Mouse (Mus musculus): ENCODE results near the gene Vgll4. TPM values are rescaled to one million over a fixed set of nuclear protein-coding genes. Genes with fewer than 3 reads are reported as not detected.

The Vgll4 gene
- polyA plus RNA-seq, 1 experiment: 0.35 TPM

- TF ChIP-seq TAL1 (IDR thresholded peaks at IDR 0.05; ENCODE audit: low read length) (no peak), GATA1 (IDR thresholded peaks at IDR 0.05; ENCODE audit: low read length) (no peak)
- no peaks in the 10 kb centered on the region for H3K4me1 ChIP-seq (ENCODE audit: control insufficient read depth)
- H3K4me3 ChIP-seq (replicated peaks): no peak overlapping the region
- H3K36me3 ChIP-seq (ENCODE audit: control insufficient read depth): no peaks in the 10 kb centered on the region
- no peaks in the 10 kb centered on the region for H3K27me3 ChIP-seq (ENCODE audit: control insufficient read depth)
- no peaks in the 10 kb centered on the region for H3K9me3 ChIP-seq (ENCODE audit: control insufficient read depth, low read length)
Observed at GRCm38 (mm10) chr6:114957756-114958155, 12.0 kb downstream of the Vgll4 start.

DNA sequence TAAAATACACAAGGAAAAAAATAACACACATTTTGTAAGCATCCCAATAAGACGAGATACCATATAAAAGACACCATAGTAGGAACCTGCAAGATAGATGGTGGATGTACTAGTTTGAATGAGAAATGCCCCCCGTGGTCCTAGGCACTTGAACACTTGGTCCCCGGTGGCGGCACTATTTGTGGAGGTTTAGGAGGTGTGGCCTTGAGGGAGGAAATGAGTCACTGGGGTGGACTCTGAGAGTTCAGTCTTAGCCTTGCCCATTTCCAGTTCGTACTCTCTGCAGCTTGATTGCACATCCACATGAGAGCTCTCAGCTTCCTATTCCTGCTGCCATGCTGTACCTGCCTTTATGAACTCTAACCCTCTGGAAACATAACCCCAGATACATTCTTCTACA, 15.3 kb downstream of the Vgll4 start:
- TF ChIP-seq GATA1 (IDR thresholded peaks at IDR 0.05; ENCODE audit: low read length) (no peak), TAL1 (IDR thresholded peaks at IDR 0.05; ENCODE audit: low read length) (no peak)

GRCm38 (mm10) chr6:114953601-114954000, 16.2 kb downstream of the Vgll4 start:
- Histone ChIP-seq H3K4me3 (replicated peaks) (no peak overlapping the region), H3K36me3 (ENCODE audit: control insufficient read depth) (no peaks in the 10 kb centered on the region), H3K9me3 (ENCODE audit: control insufficient read depth, low read length) (no peaks in the 10 kb centered on the region), H3K27me3 (ENCODE audit: control insufficient read depth) (no peaks in the 10 kb centered on the region), H3K4me1 (ENCODE audit: control insufficient read depth) (no peaks in the 10 kb centered on the region)
- no peak for TF ChIP-seq TAL1 (IDR thresholded peaks at IDR 0.05; ENCODE audit: low read length)
- no peak for TF ChIP-seq GATA1 (IDR thresholded peaks at IDR 0.05; ENCODE audit: low read length)

More for the DNA sequence above, 15.3 kb downstream of the Vgll4 start:
- Histone ChIP-seq H3K27me3 (ENCODE audit: control insufficient read depth) (no peaks in the 10 kb centered on the region), H3K4me3 (replicated peaks) (no peak overlapping the region), H3K4me1 (ENCODE audit: control insufficient read depth) (no peaks in the 10 kb centered on the region), H3K36me3 (ENCODE audit: control insufficient read depth) (no peaks in the 10 kb centered on the region), H3K9me3 (ENCODE audit: control insufficient read depth, low read length) (no peaks in the 10 kb centered on the region)

GRCm38 (mm10) chr6:114952356-114952755, 17.4 kb downstream of the Vgll4 start:
- TF ChIP-seq TAL1 (IDR thresholded peaks at IDR 0.05; ENCODE audit: low read length) (no peak), GATA1 (IDR thresholded peaks at IDR 0.05; ENCODE audit: low read length) (no peak)
- Histone ChIP-seq H3K9me3 (ENCODE audit: control insufficient read depth, low read length) (no peaks in the 10 kb centered on the region), H3K27me3 (ENCODE audit: control insufficient read depth) (no peaks in the 10 kb centered on the region), H3K4me3 (replicated peaks) (no peak overlapping the region), H3K4me1 (ENCODE audit: control insufficient read depth) (no peaks in the 10 kb centered on the region), H3K36me3 (ENCODE audit: control insufficient read depth) (no peaks in the 10 kb centered on the region)

- H3K4me3 ChIP-seq (replicated peaks): no peak overlapping the region
- H3K36me3 ChIP-seq (ENCODE audit: control insufficient read depth): no peaks in the 10 kb centered on the region
- H3K9me3 ChIP-seq (ENCODE audit: control insufficient read depth, low read length): no peaks in the 10 kb centered on the region
- no peaks in the 10 kb centered on the region for H3K4me1 ChIP-seq (ENCODE audit: control insufficient read depth)
- no peak for TF ChIP-seq GATA1 (IDR thresholded peaks at IDR 0.05; ENCODE audit: low read length)
- no peak for TF ChIP-seq TAL1 (IDR thresholded peaks at IDR 0.05; ENCODE audit: low read length)
- no peaks in the 10 kb centered on the region for H3K27me3 ChIP-seq (ENCODE audit: control insufficient read depth)
Observed at GRCm38 (mm10) chr6:114944456-114945438, 25.0 kb downstream of the Vgll4 start.

GRCm38 (mm10) chr6:114941201-114941849, 28.5 kb downstream of the Vgll4 start:
- H3K4me1 ChIP-seq (ENCODE audit: control insufficient read depth): no peaks in the 10 kb centered on the region
- no peak overlapping the region for H3K4me3 ChIP-seq (replicated peaks)
- H3K9me3 ChIP-seq (ENCODE audit: control insufficient read depth, low read length): no peaks in the 10 kb centered on the region
- no peaks in the 10 kb centered on the region for H3K27me3 ChIP-seq (ENCODE audit: control insufficient read depth)
- no peaks in the 10 kb centered on the region for H3K36me3 ChIP-seq (ENCODE audit: control insufficient read depth)
- TF ChIP-seq TAL1 (IDR thresholded peaks at IDR 0.05; ENCODE audit: low read length): no peak
- TF ChIP-seq GATA1 (IDR thresholded peaks at IDR 0.05; ENCODE audit: low read length): no peak

- TF ChIP-seq GATA1 (IDR thresholded peaks at IDR 0.05; ENCODE audit: low read length) (no peak), TAL1 (IDR thresholded peaks at IDR 0.05; ENCODE audit: low read length) (no peak)
- Histone ChIP-seq H3K9me3 (ENCODE audit: control insufficient read depth, low read length) (no peaks in the 10 kb centered on the region), H3K4me3 (replicated peaks) (no peak overlapping the region), H3K36me3 (ENCODE audit: control insufficient read depth) (no peaks in the 10 kb centered on the region), H3K27me3 (ENCODE audit: control insufficient read depth) (no peaks in the 10 kb centered on the region), H3K4me1 (ENCODE audit: control insufficient read depth) (no peaks in the 10 kb centered on the region)
Observed at GRCm38 (mm10) chr6:114939666-114940065, 30.1 kb downstream of the Vgll4 start.

- Histone ChIP-seq H3K36me3 (ENCODE audit: control insufficient read depth) (no peaks in the 10 kb centered on the region), H3K4me1 (ENCODE audit: control insufficient read depth) (no peaks in the 10 kb centered on the region), H3K4me3 (replicated peaks) (no peak overlapping the region), H3K27me3 (ENCODE audit: control insufficient read depth) (no peaks in the 10 kb centered on the region), H3K9me3 (ENCODE audit: control insufficient read depth, low read length) (no peaks in the 10 kb centered on the region)
- no peak for TF ChIP-seq TAL1 (IDR thresholded peaks at IDR 0.05; ENCODE audit: low read length)
- TF ChIP-seq GATA1 (IDR thresholded peaks at IDR 0.05; ENCODE audit: low read length): no peak
Observed at GRCm38 (mm10) chr6:114936941-114937313, 32.9 kb downstream of the Vgll4 start.

- Histone ChIP-seq H3K9me3 (ENCODE audit: control insufficient read depth, low read length) (no peaks in the 10 kb centered on the region), H3K4me3 (replicated peaks) (no peak overlapping the region), H3K36me3 (ENCODE audit: control insufficient read depth) (no peaks in the 10 kb centered on the region), H3K4me1 (ENCODE audit: control insufficient read depth) (no peaks in the 10 kb centered on the region), H3K27me3 (ENCODE audit: control insufficient read depth) (no peaks in the 10 kb centered on the region)
- TF ChIP-seq TAL1 (IDR thresholded peaks at IDR 0.05; ENCODE audit: low read length) (no peak), GATA1 (IDR thresholded peaks at IDR 0.05; ENCODE audit: low read length) (no peak)
Observed at GRCm38 (mm10) chr6:114936297-114936940, 33.4 kb downstream of the Vgll4 start.

Data from erythroblast, embryonic 14.5 days (primary cell).